Mouse (Mus musculus) intestine, postnatal 0 days (tissue): ENCODE results near the gene Mt2. TPM values are rescaled to one million over a fixed set of nuclear protein-coding genes. Genes with fewer than 3 reads are reported as not detected.

Experiments used
- ATAC-seq: fragments of 200-750 bp; cut with Nextera tagmentation; 2 replicates; pipeline ENCODE4 v1.8.0; 2017; ENCODE audit warnings: mild to moderate bottlenecking, moderate TSS enrichment, moderate library complexity
- H3K27ac ChIP-seq: fragments of 300-500 bp; sonication (generic); 2 replicates; pipeline ENCODE4 v1.5.1; 2014; ENCODE audit warnings: mild to moderate bottlenecking, low read depth, low read length, moderate library complexity
- H3K27me3 ChIP-seq: fragments of 300-500 bp; sonication (generic); replicated peaks from 2 replicates; pipeline ENCODE4 v1.6.1; 2014; ENCODE audit warnings: low read length, mixed read lengths; ENCODE audit not compliant: control insufficient read depth, insufficient read depth
- H3K36me3 ChIP-seq: fragments of 300-500 bp; sonication (generic); 2 replicates; pipeline ENCODE4 v1.6.1; 2014; ENCODE audit warnings: mild to moderate bottlenecking, moderate library complexity; ENCODE audit not compliant: control insufficient read depth, insufficient read depth
- H3K4me1 ChIP-seq: fragments of 300-500 bp; sonication (generic); replicated peaks from 2 replicates; pipeline ENCODE4 v1.6.1; 2014; ENCODE audit warnings: antibody characterized with exemption, low read length, mixed read lengths; ENCODE audit not compliant: control insufficient read depth, insufficient read depth
- H3K4me2 ChIP-seq: fragments of 300-500 bp; sonication (generic); replicated peaks from 2 replicates; pipeline ENCODE4 v1.6.1; 2014; ENCODE audit warnings: low read depth, mild to moderate bottlenecking, moderate library complexity
- H3K4me3 ChIP-seq: fragments of 300-500 bp; sonication (generic); 2 replicates; pipeline ENCODE4 v1.5.1; 2014; ENCODE audit warnings: low read depth, low read length
- H3K9ac ChIP-seq: fragments of 300-500 bp; sonication (generic); 2 replicates; pipeline ENCODE4 v1.6.1; 2014; ENCODE audit warnings: mild to moderate bottlenecking, low read depth, low read length
- H3K9me3 ChIP-seq: fragments of 300-500 bp; sonication (generic); 2 replicates; pipeline ENCODE4 v1.6.1; 2016; ENCODE audit warnings: mixed run types; ENCODE audit not compliant: control insufficient read depth
- CTCF ChIP-seq: sonication (generic); IDR thresholded peaks from 2 replicates; pipeline ENCODE4 v1.5.1; 2016; ENCODE audit warnings: low read depth, mild to moderate bottlenecking, control low read depth, antibody characterized with exemption, moderate library complexity
- WGBS: fragments of 180-500 bp; shearing (Covaris S2); extraction: QIAGEN DNeasy Blood & Tissue Kit; methylation state at CpG from one replicate; pipeline ENCODE4 v1.1.7; 2014; 5-methylcytosine and 5-hydroxymethylcytosine counted together
- polyA plus RNA-seq: library from polyadenylated mRNA; unstranded; fragments of >200 nt; fragmentation: Nextera tagmentation; extraction: Ambion mirVana; gene quantifications from 2 replicates; pipeline ENCODE4 v1.2.1, GENCODE M21; 2015

The Mt2 gene
- polyA plus RNA-seq, 1 experiment from 2014 or later = 224 TPM

- ATAC-seq = no peak
- H3K4me3 ChIP-seq = no peak overlapping the region
- no peak for TF ChIP-seq CTCF
- H3K9ac ChIP-seq = no peak overlapping the region
- peaks cover 5% of the 10 kb centered on the region; the same call in 1 of the 2 replicates for H3K4me1 ChIP-seq
- no peak overlapping the region for H3K4me2 ChIP-seq
- no peak overlapping the region for H3K27ac ChIP-seq
- no peaks in the 10 kb centered on the region for H3K27me3 ChIP-seq
- H3K36me3 ChIP-seq = no peaks in the 10 kb centered on the region
- H3K9me3 ChIP-seq = no peaks in the 10 kb centered on the region
- 89% methylated on average over 6 of the region's 6 CpGs for WGBS
Observed at GRCm38 (mm10) chr8:94135556-94135955, 36.9 kb upstream of the Mt2 start.

GRCm38 (mm10) chr8:94136192-94136591 is 36.3 kb upstream of the Mt2 start:
- no peak for ATAC-seq

GRCm38 (mm10) chr8:94136933-94137332 is 35.5 kb upstream of the Mt2 start, which contains the start of gene Mt4:
TSS of gene Mt4 (plus strand) at chr8:94137197.
- peak; percentile 89 for ATAC-seq
- Histone ChIP-seq H3K27me3 (no peaks in the 10 kb centered on the region), H3K4me3 (no peak within 1 kb of the TSS), H3K4me1 (peaks cover 5% of the 10 kb centered on the region; the same call in 1 of the 2 replicates), H3K4me2 (peak within 1 kb of the TSS; percentile 37; the same call in 1 of the 2 replicates), H3K27ac (no peak within 1 kb of the TSS), H3K9me3 (no peaks in the 10 kb centered on the region), H3K36me3 (no peaks in the 10 kb centered on the region), H3K9ac (no peak within 1 kb of the TSS)
- no peak for TF ChIP-seq CTCF
- 31% methylated on average over 6 of the region's 6 CpGs for WGBS

More at GRCm38 (mm10) chr8:94136192-94136591, 36.3 kb upstream of the Mt2 start:
- Histone ChIP-seq H3K4me3 (no peak overlapping the region), H3K4me1 (peaks cover 5% of the 10 kb centered on the region; the same call in 1 of the 2 replicates), H3K27ac (no peak overlapping the region), H3K9ac (no peak overlapping the region), H3K36me3 (no peaks in the 10 kb centered on the region), H3K27me3 (no peaks in the 10 kb centered on the region), H3K9me3 (no peaks in the 10 kb centered on the region), H3K4me2 (no peak overlapping the region)
- TF ChIP-seq CTCF = no peak
- WGBS = 76% methylated on average over 7 of the region's 7 CpGs

- WGBS = 86% methylated on average over 4 of the region's 4 CpGs
- H3K36me3 ChIP-seq = no peaks in the 10 kb centered on the region
- H3K4me2 ChIP-seq = no peak overlapping the region
- peaks cover 5% of the 10 kb centered on the region; the same call in 1 of the 2 replicates for H3K4me1 ChIP-seq
- ATAC-seq = no peak
- no peak overlapping the region for H3K27ac ChIP-seq
- no peaks in the 10 kb centered on the region for H3K9me3 ChIP-seq
- H3K4me3 ChIP-seq = no peak overlapping the region
- no peak overlapping the region for H3K9ac ChIP-seq
- TF ChIP-seq CTCF = no peak
- no peaks in the 10 kb centered on the region for H3K27me3 ChIP-seq
Observed at GRCm38 (mm10) chr8:94140266-94140795, 32.1 kb upstream of the Mt2 start.

- H3K4me2 ChIP-seq = no peak overlapping the region
- H3K4me3 ChIP-seq = no peak overlapping the region
- ATAC-seq = no peak
- no peaks in the 10 kb centered on the region for H3K36me3 ChIP-seq
- no peak for TF ChIP-seq CTCF
- no peak overlapping the region for H3K27ac ChIP-seq
- no peaks in the 10 kb centered on the region for H3K9me3 ChIP-seq
- WGBS = 41% methylated on average over 5 of the region's 5 CpGs
- H3K27me3 ChIP-seq = no peaks in the 10 kb centered on the region
- no peaks in the 10 kb centered on the region; the same call in 1 of the 2 replicates for H3K4me1 ChIP-seq
- H3K9ac ChIP-seq = no peak overlapping the region
Observed at GRCm38 (mm10) chr8:94148236-94148635, 24.2 kb upstream of the Mt2 start.

- TF ChIP-seq CTCF = no peak
- Histone ChIP-seq H3K4me2 (no peak overlapping the region), H3K9me3 (no peaks in the 10 kb centered on the region), H3K4me3 (no peak overlapping the region), H3K4me1 (no peaks in the 10 kb centered on the region; the same call in 1 of the 2 replicates), H3K27me3 (0 out of 2 replicates have a peak, but pooled peaks cover 4% of the 10 kb centered on the region), H3K9ac (no peak overlapping the region), H3K27ac (no peak overlapping the region), H3K36me3 (no peaks in the 10 kb centered on the region)
- no peak for ATAC-seq
- WGBS = 75% methylated on average over 5 of the region's 5 CpGs
Observed at GRCm38 (mm10) chr8:94150925-94151324, 21.5 kb upstream of the Mt2 start.
